Comparison of ENCODE assay signal across 15 mouse cellular contexts in genomic region chr2:166505309-166505708, GRCm38 (mm10).
DNase-seq lines count a peak whose midpoint lies in the region; ATAC-seq lines count a peak whose summit lies in the region.
"Had no signal": no experiment of that assay in that cellular context is flagged by ENCODE, and none has a peak within 500 bp of the region (broad histone marks: within the 10 kb centered on the region; RNA-seq: fewer than 3 reads in every experiment).

No protein-coding gene starts in this region.

- H3K27ac ChIP-seq in heart, embryonic 14.5 days (replicated peaks in 1 of 2; ENCODE audit: control insufficient read depth in 1 of 2, insufficient read depth in 1 of 2, low read depth in 2 of 2, low read length in 2 of 2): no peak overlapping the region; a peak in 1 of 4 replicates
- peak overlapping the region; percentile 77 for H3K27ac ChIP-seq in embryonic facial prominence, embryonic 10.5 days (replicated peaks)
- H3K27ac ChIP-seq in embryonic facial prominence, embryonic 14.5 days (replicated peaks; ENCODE audit: low read depth, low read length): peak overlapping the region; percentile 71
- H3K27ac ChIP-seq: forebrain, embryonic 12.5 days; hindbrain, embryonic 13.5 days; layer of hippocampus, adult 2 months had no signal

- H3K4me1 ChIP-seq in heart, embryonic 14.5 days (ENCODE audit: control insufficient read depth in 2 of 2, insufficient read depth in 2 of 2, low read length in 2 of 2): peaks cover 7 to 9% of the 10 kb centered on the region in 2 experiments
- H3K4me1 ChIP-seq in embryonic facial prominence, embryonic 10.5 days: peaks cover 44% of the 10 kb centered on the region
- peaks cover 21% of the 10 kb centered on the region for H3K4me1 ChIP-seq in embryonic facial prominence, embryonic 14.5 days (ENCODE audit: control insufficient read depth, insufficient read depth, low read length)

- DNase-seq in heart, adult 8-10 months (ENCODE audit: low spot score): no peak
- DNase-seq in embryonic facial prominence, embryonic 10.5 days (ENCODE audit: low spot score): peak; percentile 65
- peak; percentile 81 for DNase-seq in embryonic facial prominence, embryonic 14.5 days (ENCODE audit: low spot score)
- DNase-seq in natural killer cell, adult 2 months (ENCODE audit: low spot score in 2 of 2): peak; percentile 30 to 61
- DNase-seq in thymus, postnatal 10 days (ENCODE audit: low spot score in 2 of 2): no peak
- DNase-seq: cerebellum, adult 11-12 months; cerebellum, postnatal 25 days; lung, postnatal 10 days; right cerebral cortex, postnatal 4 days had no signal

- no peaks in the 10 kb centered on the region for H3K36me3 ChIP-seq in heart, embryonic 14.5 days (ENCODE audit: control insufficient read depth, insufficient read depth, low read length)
- H3K36me3 ChIP-seq in embryonic facial prominence, embryonic 10.5 days (replicated peaks): no peaks in the 10 kb centered on the region
- H3K36me3 ChIP-seq in embryonic facial prominence, embryonic 14.5 days (ENCODE audit: control insufficient read depth, insufficient read depth, low read length): no peaks in the 10 kb centered on the region
- H3K36me3 ChIP-seq: forebrain, embryonic 12.5 days; hindbrain, embryonic 13.5 days had no signal

- peak overlapping the region; percentile 36; the same call in 1 of the 2 replicates for H3K9ac ChIP-seq in heart, embryonic 14.5 days (ENCODE audit: low read length)
- no peak overlapping the region for H3K9ac ChIP-seq in embryonic facial prominence, embryonic 14.5 days (ENCODE audit: low read depth, low read length)
- H3K9ac ChIP-seq: forebrain, embryonic 12.5 days had no signal

- H3K9me3 ChIP-seq in heart, embryonic 14.5 days (ENCODE audit: control insufficient read depth, low read length): 0 out of 2 replicates have a peak, but pooled peaks cover 10% of the 10 kb centered on the region
- peaks cover 8% of the 10 kb centered on the region for H3K9me3 ChIP-seq in embryonic facial prominence, embryonic 10.5 days
- H3K9me3 ChIP-seq in embryonic facial prominence, embryonic 14.5 days (ENCODE audit: control insufficient read depth, low read length): peaks cover 9% of the 10 kb centered on the region; the same call in 1 of the 2 replicates

- H3K4me3 ChIP-seq in heart, embryonic 14.5 days (ENCODE audit: control insufficient read depth in 1 of 2, insufficient read depth in 1 of 2, low read depth in 1 of 2, low read length in 2 of 2): no peak overlapping the region
- no peak overlapping the region for H3K4me3 ChIP-seq in embryonic facial prominence, embryonic 10.5 days
- no peak overlapping the region for H3K4me3 ChIP-seq in embryonic facial prominence, embryonic 14.5 days (ENCODE audit: low read depth, low read length)
- H3K4me3 ChIP-seq: forebrain, embryonic 12.5 days; hindbrain, embryonic 13.5 days; layer of hippocampus, adult 2 months had no signal

- no peaks in the 10 kb centered on the region for H3K27me3 ChIP-seq in heart, embryonic 14.5 days (ENCODE audit: control insufficient read depth, insufficient read depth, low read length)
- H3K27me3 ChIP-seq in embryonic facial prominence, embryonic 10.5 days (replicated peaks; ENCODE audit: low read depth, poor library complexity, severe bottlenecking): no peaks in the 10 kb centered on the region
- no peaks in the 10 kb centered on the region for H3K27me3 ChIP-seq in embryonic facial prominence, embryonic 14.5 days (replicated peaks; ENCODE audit: control insufficient read depth, insufficient read depth, low read length)
- H3K27me3 ChIP-seq: forebrain, embryonic 12.5 days had no signal

- WGBS in heart, embryonic 14.5 days: 50% methylated on average over 9 of the region's 9 CpGs
- WGBS in embryonic facial prominence, embryonic 10.5 days: 40% methylated on average over 9 of the region's 9 CpGs
- 17% methylated on average over 9 of the region's 9 CpGs for WGBS in embryonic facial prominence, embryonic 14.5 days

- ATAC-seq in heart, embryonic 14.5 days (ENCODE audit: insufficient number of reproducible peaks, insufficient read depth, low FRiP score, low read depth): no peak
- peak; percentile 74; the same call in 1 of the 2 replicates for ATAC-seq in embryonic facial prominence, embryonic 14.5 days (ENCODE audit: low read depth)
- ATAC-seq in inflammation-experienced regulatory T-cells, adult 6 months: no peak
- ATAC-seq: intestine, embryonic 16.5 days had no signal

- no peak overlapping the region for H3K4me2 ChIP-seq in heart, embryonic 14.5 days (ENCODE audit: low read length)
- H3K4me2 ChIP-seq in embryonic facial prominence, embryonic 14.5 days (ENCODE audit: low read depth, low read length): no peak overlapping the region
- H3K4me2 ChIP-seq: forebrain, embryonic 12.5 days; hindbrain, embryonic 13.5 days had no signal

Comparison
In these comparisons a context has a peak if more than half of its experiments do, and no peak if none do; other contexts are left out.
1. H3K27ac ChIP-seq: peak in embryonic facial prominence, embryonic 10.5 days (single experiment) and embryonic facial prominence, embryonic 14.5 days (single experiment); none in heart, embryonic 14.5 days (0 of 2).
2. DNase-seq: peak in embryonic facial prominence, embryonic 10.5 days (single experiment), embryonic facial prominence, embryonic 14.5 days (single experiment) and natural killer cell, adult 2 months (2 of 2); none in heart, adult 8-10 months (single experiment) and thymus, postnatal 10 days (0 of 2).